Mouse (Mus musculus) liver, embryonic 13.5 days (tissue): ENCODE data around the gene Anxa3. TPM values are rescaled to one million over a fixed set of nuclear protein-coding genes. Genes with fewer than 3 reads are reported as not detected.

Source experiments
- ATAC-seq: fragments of 200-750 bp; cut with Nextera tagmentation; 2 replicates; pipeline ENCODE4 v1.8.0; 2017; ENCODE audit warnings: low read depth, mild to moderate bottlenecking, moderate number of reproducible peaks, moderate library complexity
- DNase-seq: peaks from one replicate; pipeline ENCODE4 v3.0.0; 2022
- H3K27ac ChIP-seq: fragments of 300-500 bp; sonication (generic); 2 replicates; pipeline ENCODE4 v1.5.1; 2015; ENCODE audit warnings: moderate library complexity, mild to moderate bottlenecking, inconsistent platforms
- H3K27me3 ChIP-seq: fragments of 300-500 bp; sonication (generic); 2 replicates; pipeline ENCODE4 v1.6.1; 2015; ENCODE audit warnings: mild to moderate bottlenecking, inconsistent platforms
- H3K36me3 ChIP-seq: fragments of 300-500 bp; sonication (generic); 2 replicates; pipeline ENCODE4 v1.6.1; 2015; ENCODE audit warnings: mild to moderate bottlenecking, inconsistent platforms
- H3K4me1 ChIP-seq: fragments of 300-500 bp; sonication (generic); replicated peaks from 2 replicates; pipeline ENCODE4 v1.6.1; 2015; ENCODE audit warnings: inconsistent platforms
- H3K4me2 ChIP-seq: fragments of 300-500 bp; sonication (generic); 2 replicates; pipeline ENCODE4 v1.6.1; 2015; ENCODE audit warnings: inconsistent platforms, mild to moderate bottlenecking, moderate library complexity
- H3K4me3 ChIP-seq: fragments of 300-500 bp; sonication (generic); replicated peaks from 2 replicates; pipeline ENCODE4 v1.5.1; 2015; ENCODE audit warnings: mild to moderate bottlenecking, inconsistent platforms
- H3K9ac ChIP-seq: fragments of 300-500 bp; sonication (generic); 2 replicates; pipeline ENCODE4 v1.6.1; 2015; ENCODE audit warnings: mild to moderate bottlenecking, inconsistent platforms
- H3K9me3 ChIP-seq: fragments of 300-500 bp; sonication (generic); replicated peaks from 2 replicates; pipeline ENCODE4 v1.6.1; 2016; ENCODE audit warnings: inconsistent platforms
- WGBS: fragments of 180-500 bp; shearing (Covaris S2); methylation state at CpG from one replicate; pipeline ENCODE4 v1.1.7; 2015; ENCODE audit not compliant: insufficient replicate concordance; 5-methylcytosine and 5-hydroxymethylcytosine counted together
- polyA plus RNA-seq: library from polyadenylated mRNA; unstranded; fragments of >200 nt; fragmentation: Nextera tagmentation; extraction: Ambion mirVana; gene quantifications from 2 replicates; pipeline ENCODE4 v1.2.1, GENCODE M21; 2015

Anxa3 gene
- polyA plus RNA-seq, 1 experiment from 2014 or later, result 15.5 TPM

DNA sequence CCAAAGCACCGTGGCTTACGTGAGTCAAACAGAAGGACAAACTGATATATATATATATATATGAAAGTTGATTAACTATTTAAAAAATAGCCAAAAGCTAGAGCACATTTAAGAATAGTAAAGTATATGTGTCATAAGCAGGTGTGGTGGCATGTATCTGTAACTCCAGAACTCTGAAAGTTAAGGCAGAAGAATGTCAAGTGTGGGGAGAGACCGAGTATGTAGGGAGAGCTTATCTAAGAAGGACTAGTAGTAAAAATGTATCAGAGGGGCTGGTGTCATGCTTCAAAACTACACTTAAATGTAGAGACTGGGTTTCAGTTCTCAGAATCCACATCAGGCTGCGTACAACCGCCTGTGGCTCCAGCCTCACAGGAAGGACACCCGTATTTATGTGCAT, 4.3 kb downstream of the Anxa3 start:
- H3K27ac ChIP-seq, result no peak overlapping the region
- peaks cover 29% of the 10 kb centered on the region for H3K27me3 ChIP-seq
- H3K9ac ChIP-seq, result no peak overlapping the region
- H3K9me3 ChIP-seq, result no peaks in the 10 kb centered on the region
- no peaks in the 10 kb centered on the region for H3K36me3 ChIP-seq
- DNase-seq, result no peak
- H3K4me2 ChIP-seq, result no peak overlapping the region
- ATAC-seq, result no peak
- 70% methylated on average over 6 of the region's 6 CpGs for WGBS
- no peak overlapping the region for H3K4me3 ChIP-seq
- H3K4me1 ChIP-seq, result peaks cover 8% of the 10 kb centered on the region; the same call in 1 of the 2 replicates

DNA sequence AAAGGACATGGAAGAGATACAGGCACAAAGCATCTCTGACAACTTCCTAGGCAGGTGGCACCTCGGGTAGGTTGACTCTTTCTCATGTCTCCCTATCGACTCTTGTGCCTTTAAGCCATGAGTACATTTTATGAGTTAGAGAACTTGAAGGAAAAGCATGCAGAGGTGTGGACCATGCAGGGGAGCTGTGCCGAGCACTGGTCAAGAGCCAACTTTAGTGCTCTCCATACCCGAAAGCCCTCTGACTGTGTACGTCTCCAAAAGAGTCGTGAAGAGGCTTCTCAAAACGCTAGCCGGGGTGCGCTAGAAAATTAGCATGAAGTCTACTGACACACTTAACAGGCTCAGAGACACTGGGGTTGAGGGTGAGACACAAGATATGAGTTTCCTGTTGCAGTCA, 6.0 kb downstream of the Anxa3 start:
- peaks cover 12% of the 10 kb centered on the region for H3K27me3 ChIP-seq
- H3K4me1 ChIP-seq, result no peaks in the 10 kb centered on the region
- H3K9me3 ChIP-seq, result no peaks in the 10 kb centered on the region
- H3K9ac ChIP-seq, result no peak overlapping the region
- DNase-seq (no peak), ATAC-seq (no peak)
- H3K4me2 ChIP-seq, result no peak overlapping the region
- 75% methylated on average over 9 of the region's 9 CpGs for WGBS
- H3K36me3 ChIP-seq, result no peaks in the 10 kb centered on the region
- H3K4me3 ChIP-seq, result no peak overlapping the region
- H3K27ac ChIP-seq, result no peak overlapping the region

DNA sequence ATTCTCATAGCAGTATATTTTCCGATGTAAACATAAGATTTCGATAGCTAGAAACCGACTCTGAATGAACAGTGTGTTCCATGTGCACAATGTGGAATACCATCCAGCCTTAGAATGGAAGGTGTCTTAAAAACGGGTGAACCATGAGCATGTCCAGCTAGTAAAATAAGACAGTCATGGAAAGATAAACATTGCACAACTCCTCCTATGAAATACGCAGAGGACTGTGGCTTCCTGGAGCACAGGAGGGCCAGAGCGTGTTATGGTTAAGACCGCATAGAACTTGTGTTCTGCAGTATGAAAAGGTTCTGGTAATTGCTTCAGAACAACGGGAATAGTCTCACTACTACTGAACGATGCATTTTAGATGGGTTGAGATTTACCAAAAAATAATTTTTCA, 6.8 kb downstream of the Anxa3 start:
- Histone ChIP-seq H3K4me3 (no peak overlapping the region), H3K9ac (no peak overlapping the region), H3K36me3 (no peaks in the 10 kb centered on the region), H3K27me3 (peaks cover 4% of the 10 kb centered on the region), H3K4me2 (no peak overlapping the region), H3K27ac (no peak overlapping the region), H3K9me3 (no peaks in the 10 kb centered on the region), H3K4me1 (no peaks in the 10 kb centered on the region)
- 72% methylated on average over 9 of the region's 9 CpGs for WGBS
- ATAC-seq, result no peak
- no peak for DNase-seq

DNA sequence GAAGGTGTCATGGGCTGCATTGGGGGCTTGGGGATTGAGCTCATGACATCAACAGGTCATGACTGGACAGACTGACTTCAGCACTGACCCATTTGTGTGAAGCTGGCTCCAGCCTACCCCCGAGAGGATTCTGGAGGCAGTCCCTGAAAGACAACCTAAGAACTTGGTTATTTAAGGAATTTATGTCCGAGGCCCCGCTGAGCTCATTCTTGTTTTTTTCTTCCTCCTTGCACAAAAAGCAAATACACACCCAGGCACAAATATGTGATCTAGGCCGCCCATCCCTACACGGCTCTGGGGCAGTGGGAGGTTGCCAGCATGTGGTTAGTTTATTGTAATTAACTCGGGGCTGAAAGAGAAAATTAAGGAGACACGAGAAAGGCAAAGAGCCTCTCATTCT, 9.0 kb downstream of the Anxa3 start:
- DNase-seq, result no peak
- no peak overlapping the region for H3K9ac ChIP-seq
- H3K27me3 ChIP-seq, result no peaks in the 10 kb centered on the region
- H3K27ac ChIP-seq, result no peak overlapping the region
- WGBS, result 50% methylated on average over 7 of the region's 7 CpGs
- no peaks in the 10 kb centered on the region for H3K9me3 ChIP-seq
- H3K36me3 ChIP-seq, result no peaks in the 10 kb centered on the region
- no peak overlapping the region for H3K4me2 ChIP-seq
- no peaks in the 10 kb centered on the region for H3K4me1 ChIP-seq
- no peak for ATAC-seq
- H3K4me3 ChIP-seq, result no peak overlapping the region

DNA sequence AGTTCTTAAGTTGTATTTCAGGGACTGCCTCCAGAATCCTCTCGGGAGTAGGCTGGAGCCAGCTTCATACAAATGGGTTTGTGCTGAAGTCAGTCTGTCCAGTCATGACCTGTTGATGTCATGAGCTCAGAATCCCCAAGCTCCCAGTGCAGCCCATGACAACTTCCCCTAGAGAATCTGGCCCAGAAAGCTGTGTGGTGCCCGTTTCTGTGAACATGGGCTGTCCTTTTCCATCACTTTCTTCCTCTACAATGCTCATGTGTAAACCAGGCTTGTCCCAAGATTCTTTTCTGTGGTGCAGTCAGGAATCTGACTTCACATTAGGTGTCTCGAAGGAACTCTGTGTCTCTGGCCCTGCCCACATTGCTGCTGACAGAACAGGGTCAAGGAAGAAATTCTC, 10.0 kb downstream of the Anxa3 start:
- H3K4me2 ChIP-seq, result no peak overlapping the region
- WGBS, result 40% methylated on average over 3 of the region's 3 CpGs
- no peaks in the 10 kb centered on the region for H3K9me3 ChIP-seq
- no peak overlapping the region for H3K4me3 ChIP-seq
- no peaks in the 10 kb centered on the region for H3K36me3 ChIP-seq
- no peak overlapping the region for H3K9ac ChIP-seq
- no peak overlapping the region for H3K27ac ChIP-seq
- DNase-seq (no peak), ATAC-seq (no peak)
- H3K4me1 ChIP-seq, result no peaks in the 10 kb centered on the region
- no peaks in the 10 kb centered on the region for H3K27me3 ChIP-seq

DNA sequence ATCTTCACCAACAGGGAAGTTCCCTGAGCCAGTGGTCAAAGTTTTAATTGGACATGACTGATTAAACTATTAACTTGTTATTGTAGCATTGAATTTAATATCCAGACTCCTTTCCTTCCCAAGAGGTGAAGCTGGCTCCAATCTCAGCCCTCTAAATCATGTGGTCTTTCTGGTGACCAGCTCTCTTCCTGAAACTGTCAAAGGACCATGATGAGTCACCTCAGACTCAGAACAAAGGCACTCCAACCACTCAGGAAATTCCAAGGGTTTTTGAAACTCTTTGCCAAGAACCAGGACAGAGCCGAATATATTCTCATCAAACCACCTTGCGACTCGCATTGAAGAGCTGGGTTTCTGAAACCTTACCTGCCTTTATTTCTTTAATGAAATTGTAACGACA, 11.2 kb downstream of the Anxa3 start:
- 54% methylated on average over 4 of the region's 4 CpGs for WGBS
- H3K27ac ChIP-seq, result no peak overlapping the region
- no peaks in the 10 kb centered on the region for H3K4me1 ChIP-seq
- H3K36me3 ChIP-seq, result no peaks in the 10 kb centered on the region
- no peak for ATAC-seq
- no peaks in the 10 kb centered on the region for H3K27me3 ChIP-seq
- H3K4me2 ChIP-seq, result no peak overlapping the region
- no peak overlapping the region for H3K9ac ChIP-seq
- DNase-seq, result no peak
- H3K9me3 ChIP-seq, result no peaks in the 10 kb centered on the region
- no peak overlapping the region for H3K4me3 ChIP-seq

DNA sequence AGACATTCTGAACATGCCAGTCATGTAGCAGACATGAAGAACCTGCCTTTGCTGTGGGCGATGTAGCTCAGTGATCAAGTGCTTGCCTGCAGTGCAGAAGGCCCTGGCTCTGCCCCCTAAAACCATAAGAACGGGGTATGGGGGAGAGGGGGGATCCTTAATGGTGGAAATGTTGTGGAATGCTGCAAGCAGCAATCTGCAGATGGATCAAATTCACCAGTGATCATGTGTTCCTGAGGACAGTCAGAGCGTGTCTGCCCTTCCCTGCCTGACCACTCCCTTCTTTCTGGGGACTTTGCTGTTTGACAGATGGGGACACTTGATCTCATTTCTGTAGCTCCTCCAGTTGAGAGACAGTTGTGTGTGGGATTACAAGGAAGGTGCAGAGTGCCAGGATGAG, 11.7 kb downstream of the Anxa3 start:
- no peak for ATAC-seq
- Histone ChIP-seq H3K4me2 (no peak overlapping the region), H3K9ac (no peak overlapping the region), H3K27ac (no peak overlapping the region), H3K27me3 (no peaks in the 10 kb centered on the region), H3K36me3 (no peaks in the 10 kb centered on the region), H3K4me3 (no peak overlapping the region), H3K4me1 (no peaks in the 10 kb centered on the region), H3K9me3 (no peaks in the 10 kb centered on the region)
- DNase-seq, result no peak
- WGBS, result 58% methylated on average over 3 of the region's 3 CpGs

DNA sequence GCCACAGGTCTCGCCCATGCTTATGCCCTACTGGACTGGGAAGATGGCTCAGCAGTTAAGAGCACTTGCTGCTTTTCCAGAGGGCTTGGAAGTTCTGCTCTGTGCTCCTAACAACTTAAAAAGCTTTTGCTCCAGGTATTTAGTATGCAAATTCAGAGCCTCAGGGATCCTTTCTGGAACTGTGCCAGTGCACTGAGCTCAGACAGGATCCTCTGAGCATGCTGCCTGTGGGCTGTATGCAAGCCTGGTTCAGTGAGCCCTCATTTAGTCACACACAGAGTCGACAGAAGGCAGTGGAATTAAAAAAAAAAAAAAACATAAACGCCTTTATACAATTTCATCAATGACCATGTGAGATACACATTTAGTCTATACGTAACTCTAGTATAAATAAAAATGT, 17.5 kb downstream of the Anxa3 start:
- 62% methylated on average over 4 of the region's 4 CpGs for WGBS
- Histone ChIP-seq H3K9ac (no peak overlapping the region), H3K9me3 (no peaks in the 10 kb centered on the region), H3K27me3 (no peaks in the 10 kb centered on the region), H3K36me3 (no peaks in the 10 kb centered on the region), H3K4me3 (no peak overlapping the region), H3K4me1 (no peaks in the 10 kb centered on the region), H3K4me2 (no peak overlapping the region), H3K27ac (no peak overlapping the region)
- ATAC-seq (no peak), DNase-seq (no peak)

DNA sequence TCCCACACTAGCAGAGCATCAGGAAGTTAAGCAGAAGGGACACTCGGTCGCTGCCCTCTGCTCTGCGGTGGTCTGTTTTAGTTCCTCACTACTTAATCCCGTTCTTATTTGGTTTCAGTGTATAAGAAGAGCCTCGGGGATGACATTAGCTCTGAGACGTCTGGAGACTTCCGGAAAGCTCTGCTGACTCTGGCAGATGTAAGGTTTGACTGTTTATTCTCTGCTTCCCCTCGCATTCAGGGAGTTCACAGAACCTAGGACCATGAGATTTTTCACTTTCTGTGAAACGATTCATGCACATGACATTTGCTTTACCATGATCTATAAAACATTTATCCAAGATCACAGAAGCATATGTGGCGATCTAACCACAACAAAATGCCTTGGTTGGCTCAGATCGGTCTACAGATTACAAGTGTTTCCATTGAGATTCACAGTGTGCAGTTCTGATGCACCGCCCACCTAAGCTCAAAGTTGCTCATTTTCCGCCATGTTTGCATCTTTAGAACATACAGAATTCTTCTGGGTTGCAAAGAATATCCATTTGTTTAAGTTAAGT, 31.7 kb downstream of the Anxa3 start:
- Histone ChIP-seq H3K9me3 (no peaks in the 10 kb centered on the region), H3K4me2 (no peak overlapping the region), H3K27ac (no peak overlapping the region), H3K4me3 (no peak overlapping the region), H3K27me3 (no peaks in the 10 kb centered on the region), H3K9ac (no peak overlapping the region), H3K4me1 (no peaks in the 10 kb centered on the region), H3K36me3 (no peaks in the 10 kb centered on the region)
- DNase-seq (no peak), ATAC-seq (no peak)
- WGBS, result 68% methylated on average over 13 of the region's 13 CpGs

DNA sequence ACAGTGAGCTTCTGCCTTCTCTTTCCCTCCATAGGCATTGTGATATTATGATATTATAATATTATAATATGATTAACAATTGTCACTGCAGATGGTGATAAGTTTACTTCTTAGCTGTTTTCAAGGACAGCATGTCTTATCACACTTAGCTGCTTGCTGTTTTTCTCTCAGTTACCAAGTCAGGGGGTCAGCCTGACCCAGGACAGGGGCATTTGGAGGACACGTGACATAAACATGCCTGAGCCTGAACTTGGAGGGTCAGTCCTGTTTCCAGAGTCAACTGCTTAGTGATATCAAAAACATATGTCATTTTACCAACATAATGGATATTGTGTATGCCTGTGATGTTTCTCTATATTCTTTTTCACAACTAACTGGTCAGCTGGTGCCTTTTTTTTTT, 34.0 kb downstream of the Anxa3 start:
- Histone ChIP-seq H3K4me1 (no peaks in the 10 kb centered on the region), H3K27ac (no peak overlapping the region), H3K9ac (no peak overlapping the region), H3K4me2 (no peak overlapping the region), H3K36me3 (no peaks in the 10 kb centered on the region), H3K4me3 (no peak overlapping the region), H3K27me3 (no peaks in the 10 kb centered on the region), H3K9me3 (no peaks in the 10 kb centered on the region)
- 56% methylated on average over 1 of the region's 1 CpGs for WGBS
- no peak for DNase-seq
- ATAC-seq, result no peak

DNA sequence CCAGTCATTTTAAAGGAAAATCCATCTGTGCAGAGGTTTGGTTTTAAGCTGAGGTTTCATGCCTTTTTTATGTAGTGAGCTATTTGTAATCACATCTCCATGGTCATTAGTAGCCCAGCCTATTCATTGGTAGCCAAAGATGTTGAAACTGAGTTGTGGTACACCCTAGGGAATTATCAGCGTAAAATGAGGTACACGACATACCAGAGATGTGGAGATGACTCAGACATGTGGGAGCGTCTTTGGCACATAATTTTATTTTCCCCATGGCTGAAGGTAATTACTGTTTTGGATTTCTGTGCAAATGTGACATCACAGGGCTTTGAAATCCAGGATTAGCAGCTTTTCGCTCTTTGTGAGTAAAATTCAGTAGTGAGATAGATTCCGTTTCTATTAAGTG, 41.2 kb downstream of the Anxa3 start:
- 75% methylated on average over 5 of the region's 5 CpGs for WGBS
- no peak for ATAC-seq

DNA sequence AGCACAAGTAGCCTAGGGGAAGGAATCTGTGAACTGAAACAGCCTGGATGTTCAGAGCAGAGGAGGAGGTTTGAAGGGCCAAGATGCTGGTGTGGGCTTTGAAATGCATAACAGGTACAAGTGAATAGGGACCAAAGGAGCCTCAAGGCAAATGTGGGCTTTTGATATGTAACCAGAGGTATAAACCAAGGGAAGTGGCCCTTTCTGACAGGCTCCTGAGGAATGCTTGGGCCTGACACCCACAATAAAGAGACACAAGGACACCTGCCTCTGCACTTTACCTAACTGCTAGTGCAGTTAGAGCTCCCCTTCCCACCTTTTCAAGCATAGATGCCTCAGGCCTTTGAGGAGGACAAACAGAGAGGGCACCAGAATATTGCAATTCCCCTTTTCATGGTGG, 54.8 kb downstream of the Anxa3 start:
- no peaks in the 10 kb centered on the region for H3K9me3 ChIP-seq
- no peak overlapping the region for H3K9ac ChIP-seq
- H3K4me1 ChIP-seq, result peaks cover 16% of the 10 kb centered on the region
- H3K4me3 ChIP-seq, result no peak overlapping the region
- H3K27me3 ChIP-seq, result no peaks in the 10 kb centered on the region
- DNase-seq (no peak), ATAC-seq (no peak)
- no peaks in the 10 kb centered on the region for H3K36me3 ChIP-seq
- H3K4me2 ChIP-seq, result no peak overlapping the region
- no peak overlapping the region for H3K27ac ChIP-seq

More for the DNA sequence above, 41.2 kb downstream of the Anxa3 start:
- Histone ChIP-seq H3K27ac (no peak overlapping the region), H3K4me3 (no peak overlapping the region), H3K9me3 (no peaks in the 10 kb centered on the region), H3K4me2 (no peak overlapping the region), H3K4me1 (no peaks in the 10 kb centered on the region), H3K9ac (no peak overlapping the region), H3K27me3 (no peaks in the 10 kb centered on the region), H3K36me3 (0 out of 2 replicates have a peak, but pooled peaks cover 4% of the 10 kb centered on the region)
- DNase-seq, result no peak
